Mouse (Mus musculus) frontal cortex, postnatal 36 days (tissue): ENCODE measurements at regions not wholly inside any gene's neighbourhood (a gene's known extent, or its start where the extent isn't known, plus 50 kb on each side); places are given as distances from the start of the nearest gene placed in this dataset.

ENCODE experiments used
- DNase-seq, 2 experiments: peaks; one replicate each; pipeline ENCODE4 v3.0.0; 2022; ENCODE audit warnings: low spot score in 2 of 2

DNA sequence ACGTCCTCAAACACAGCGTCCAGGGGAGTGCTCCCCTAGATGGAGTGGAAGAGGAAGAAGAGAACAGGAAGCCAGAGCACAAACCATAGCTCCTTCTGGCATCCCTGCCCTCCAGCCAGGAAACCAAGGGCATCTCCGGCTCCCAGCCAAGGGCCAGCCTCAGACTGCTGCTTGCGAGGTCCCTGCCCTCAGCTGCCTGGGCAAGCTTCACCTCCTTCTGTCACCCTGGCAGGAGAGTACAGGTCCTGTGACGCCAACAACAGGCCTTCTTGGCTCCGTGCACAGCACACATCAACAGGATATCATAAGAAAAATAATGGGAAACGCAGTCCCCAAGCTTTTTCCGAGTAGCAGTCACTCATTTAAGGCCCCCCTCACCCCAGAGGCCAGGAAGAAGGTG, 212.9 kb upstream of the Mocs1 start:
- DNase-seq = no peak

DNA sequence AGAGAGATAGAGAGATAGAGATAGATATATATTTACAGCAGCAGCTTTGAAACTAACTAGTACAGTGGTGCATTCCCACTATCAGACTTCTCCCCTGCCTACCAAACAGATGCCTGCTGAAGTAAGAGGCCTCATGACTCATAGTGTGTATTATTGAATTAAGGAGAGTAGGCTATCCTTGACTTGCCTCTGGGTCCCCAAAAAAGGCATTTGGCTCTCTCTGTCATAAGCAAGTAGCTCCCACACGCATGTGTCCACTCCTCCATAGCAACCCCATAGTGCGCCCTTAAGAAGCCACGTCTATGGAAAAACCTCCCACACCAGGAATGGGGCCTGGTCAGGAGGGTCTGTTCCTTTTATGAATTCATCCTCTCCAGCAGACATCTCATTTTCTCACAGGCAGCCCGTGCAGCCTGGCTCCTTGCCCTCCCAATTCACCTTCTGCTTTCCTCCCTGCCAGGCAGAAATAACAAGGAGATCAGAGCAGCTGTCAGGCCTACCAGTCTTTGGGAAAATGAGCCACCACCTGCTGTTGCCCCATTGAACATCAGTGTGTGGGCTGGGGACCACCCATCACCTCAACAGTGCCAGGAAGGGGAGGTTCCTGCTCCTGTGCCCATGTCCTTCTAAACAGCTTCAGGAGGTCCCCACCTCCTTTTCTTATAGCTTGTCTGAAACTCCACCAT, 208.5 kb upstream of the Mocs1 start:
- peak; percentile 48 to 61 for DNase-seq

GRCm38 (mm10) chr17:49223212-49223611, 204.9 kb upstream of the Mocs1 start:
- DNase-seq = no peak

DNA sequence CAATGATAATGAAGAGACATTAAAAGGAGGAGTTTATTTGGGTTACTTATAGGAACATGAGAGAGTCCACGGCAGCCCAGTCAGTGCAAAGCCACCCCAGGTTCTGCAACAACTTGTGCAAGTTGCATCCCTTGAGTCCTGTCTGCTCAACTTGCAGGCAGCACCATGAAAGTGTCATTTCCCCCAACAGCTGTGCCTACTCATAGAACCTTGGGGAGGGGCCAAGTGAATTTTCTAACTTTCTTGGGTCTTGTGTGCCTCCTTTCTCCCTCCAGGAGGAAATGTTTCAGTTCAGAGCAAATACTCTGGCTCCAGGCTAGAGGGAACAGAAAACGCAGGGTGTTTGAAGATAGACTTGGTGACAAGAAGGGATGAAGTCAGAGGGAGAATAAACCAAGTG, 204.5 kb upstream of the Mocs1 start:
- no peak for DNase-seq

DNA sequence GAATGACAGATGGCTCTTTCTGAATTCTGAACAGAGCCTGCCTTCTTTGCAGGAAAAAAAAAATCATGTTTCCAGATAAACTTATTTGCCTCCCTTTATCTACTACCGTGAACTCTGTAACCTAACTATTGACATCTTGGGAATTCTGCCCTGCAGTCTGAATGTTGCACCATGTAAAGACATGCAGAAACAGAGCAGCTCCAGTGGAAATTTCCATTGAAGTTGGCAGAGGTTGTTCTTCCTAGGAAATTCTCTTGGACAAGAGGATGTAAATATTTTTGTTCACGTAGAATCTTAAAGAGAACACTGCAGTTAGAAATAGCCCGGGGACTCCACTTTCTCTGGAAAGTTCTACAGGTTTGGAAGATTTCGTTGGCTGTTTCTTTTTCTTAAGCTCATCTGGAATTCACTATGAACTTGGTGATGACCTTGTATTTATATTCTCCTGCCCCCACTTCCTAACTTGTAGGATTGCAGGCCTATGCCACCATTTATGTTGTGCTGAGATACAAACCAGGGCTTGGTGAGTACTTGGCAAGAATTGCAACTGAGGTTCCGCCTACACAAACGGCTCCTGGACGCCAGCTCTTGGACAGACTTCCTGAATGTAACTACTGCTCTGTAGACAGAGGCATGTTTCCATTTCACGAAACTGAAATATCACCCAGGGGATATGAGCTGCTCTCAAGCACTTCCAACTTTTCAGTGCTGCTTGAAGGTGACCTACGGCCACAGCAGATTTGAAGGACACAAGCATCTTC, 202.7 kb upstream of the Mocs1 start:
- peak; percentile 42 to 61 for DNase-seq

- DNase-seq = no peak
These were observed 202.2 kb upstream of the Mocs1 start for GRCm38 (mm10) chr17:49226016-49226400.

DNA sequence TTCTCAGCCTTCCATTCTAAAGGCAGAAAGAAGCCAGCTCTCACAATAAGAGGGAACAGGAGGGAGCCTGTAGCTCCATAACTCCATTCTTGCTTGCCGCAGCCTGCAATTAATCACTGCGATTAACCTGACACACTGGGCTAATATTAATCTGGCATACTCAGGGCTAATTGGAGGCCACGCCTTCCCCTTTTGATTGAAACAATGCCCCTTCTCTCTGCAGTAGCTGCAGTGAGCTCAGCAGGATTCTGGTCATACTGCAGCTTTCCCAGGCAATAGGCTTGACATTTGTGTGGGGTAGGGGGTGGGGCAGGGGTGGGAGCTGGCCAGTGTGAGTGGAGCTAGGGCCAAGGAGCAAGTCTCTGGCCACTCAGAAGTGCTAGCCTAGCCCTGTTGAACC, 196.9 kb upstream of the Mocs1 start:
- DNase-seq = no peak

DNA sequence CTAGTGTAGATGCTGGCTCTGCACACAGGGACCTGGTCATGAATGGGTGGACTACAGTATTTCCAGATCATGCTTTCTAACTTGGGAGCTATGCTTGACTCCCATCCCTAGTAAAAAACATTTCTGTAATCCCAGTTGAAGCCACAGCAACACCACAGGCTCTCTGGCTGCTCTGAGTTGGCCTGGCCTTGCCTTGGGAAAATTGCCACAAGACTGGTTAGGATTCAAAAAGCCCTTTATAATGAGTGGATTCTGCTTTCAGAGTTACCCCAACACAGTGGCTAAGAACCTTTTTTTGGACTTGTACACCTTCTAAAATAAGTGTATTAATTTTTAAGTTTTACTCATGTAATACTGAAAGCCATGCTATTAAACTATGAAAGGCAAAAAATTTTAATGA, 188.1 kb upstream of the Mocs1 start:
- DNase-seq = no peak

DNA sequence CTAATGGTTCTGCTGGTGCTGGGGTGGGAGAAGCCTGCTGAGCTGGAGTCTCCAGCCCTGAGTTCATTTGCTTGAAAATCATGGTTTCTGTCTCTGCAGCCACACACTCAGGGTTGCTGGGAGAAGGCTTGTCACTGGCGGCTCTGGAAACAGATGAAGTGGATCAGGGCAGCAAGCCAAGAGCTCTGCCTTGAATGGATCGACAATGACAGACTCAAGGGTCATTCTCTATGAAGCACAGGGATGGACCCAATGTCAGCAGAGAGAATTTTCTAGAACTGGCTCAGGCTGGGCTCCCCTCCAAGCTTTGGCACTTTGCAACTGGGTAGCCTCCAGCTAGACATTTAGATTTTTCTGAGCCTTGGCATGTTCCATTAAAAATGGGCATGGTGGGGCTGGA, 184.7 kb upstream of the Mocs1 start:
- peak in 1 of 2 experiments; percentile 52 for DNase-seq

- DNase-seq = no peak
These were observed 183.1 kb upstream of the Mocs1 start for GRCm38 (mm10) chr17:49245013-49245412.

DNA sequence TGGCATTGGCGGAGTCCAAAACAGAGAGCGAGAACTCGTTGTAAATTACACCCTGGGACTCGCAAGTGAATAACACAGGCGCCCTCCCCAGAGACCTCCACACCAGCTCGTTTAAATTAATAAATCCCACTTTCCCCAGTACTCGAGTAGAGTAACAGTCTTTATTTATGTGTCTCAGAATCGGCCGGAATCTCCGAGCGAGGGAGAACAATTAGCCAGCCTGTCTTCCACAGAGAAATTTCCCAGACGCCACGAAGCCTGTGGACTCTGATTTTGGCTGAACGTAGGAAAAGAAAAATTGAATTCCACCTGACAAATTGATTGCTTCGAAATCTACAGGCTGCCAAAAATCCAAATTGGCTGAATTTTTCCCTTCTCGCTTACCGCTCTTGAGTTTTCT, 180.9 kb upstream of the Mocs1 start:
- no peak for DNase-seq

GRCm38 (mm10) chr17:49250726-49251537, 177.2 kb upstream of the Mocs1 start:
- no peak for DNase-seq

DNA sequence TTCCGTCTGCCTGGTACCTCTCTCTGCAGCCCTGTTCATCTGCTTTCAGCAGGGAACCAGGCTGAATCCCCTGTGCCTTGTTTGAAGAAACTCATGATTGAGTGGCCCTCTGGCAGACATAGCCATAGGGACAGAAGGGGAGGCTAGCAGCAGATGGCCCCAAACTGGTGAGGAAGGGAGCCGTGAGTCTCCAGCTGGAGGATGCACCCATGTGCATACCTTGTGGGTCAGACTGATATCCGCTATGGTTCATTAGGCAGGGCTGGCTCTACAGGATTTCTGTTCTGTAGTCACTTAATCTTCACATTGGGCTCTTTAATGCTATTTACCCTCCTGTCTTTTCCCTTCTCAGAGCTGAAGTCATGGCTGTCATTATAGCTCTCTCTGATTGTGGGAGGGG, 175.9 kb upstream of the Mocs1 start:
- DNase-seq = no peak

DNA sequence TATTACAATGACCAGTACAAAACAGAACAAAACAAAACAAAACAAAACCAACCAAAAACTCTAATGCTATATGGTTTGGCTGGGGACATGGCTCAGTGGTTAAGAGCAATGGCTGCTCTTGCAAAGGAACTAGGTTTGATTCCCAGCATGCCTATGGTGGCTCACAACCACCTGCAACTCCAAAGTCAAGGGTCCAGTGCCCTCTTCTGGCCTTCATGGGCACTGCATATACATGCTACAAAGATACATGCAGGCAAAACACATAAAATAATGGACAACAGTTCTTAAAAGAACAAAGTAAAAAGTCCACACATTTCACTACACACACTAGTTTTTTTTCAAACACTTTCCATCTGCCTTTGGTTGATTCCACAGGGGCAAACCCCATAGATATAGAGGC, 169.7 kb upstream of the Mocs1 start:
- no peak for DNase-seq

- no peak for DNase-seq
These were observed 165.8 kb upstream of the Mocs1 start for GRCm38 (mm10) chr17:49262394-49262793.

GRCm38 (mm10) chr17:49266343-49266742, 161.8 kb upstream of the Mocs1 start:
- no peak for DNase-seq

DNA sequence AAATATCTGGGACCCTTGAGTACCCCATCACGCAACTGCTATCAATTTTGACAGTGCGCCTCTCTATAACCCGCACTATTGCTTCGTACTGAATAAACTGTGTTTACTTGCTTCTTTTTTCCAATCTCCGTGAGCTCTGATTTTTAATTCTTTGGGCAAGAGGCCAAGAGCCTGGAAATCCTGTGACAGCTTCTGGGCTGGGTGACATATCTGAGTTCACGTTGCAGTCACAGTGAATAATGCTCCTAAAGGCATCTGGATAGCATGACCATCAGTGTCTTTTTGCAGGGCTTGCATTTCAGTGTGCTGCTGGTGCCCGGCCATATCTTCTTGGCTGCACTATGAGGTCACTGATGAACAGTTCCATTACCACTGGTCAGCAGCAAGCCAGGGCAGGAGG, 158.2 kb upstream of the Mocs1 start:
- DNase-seq = no peak

DNA sequence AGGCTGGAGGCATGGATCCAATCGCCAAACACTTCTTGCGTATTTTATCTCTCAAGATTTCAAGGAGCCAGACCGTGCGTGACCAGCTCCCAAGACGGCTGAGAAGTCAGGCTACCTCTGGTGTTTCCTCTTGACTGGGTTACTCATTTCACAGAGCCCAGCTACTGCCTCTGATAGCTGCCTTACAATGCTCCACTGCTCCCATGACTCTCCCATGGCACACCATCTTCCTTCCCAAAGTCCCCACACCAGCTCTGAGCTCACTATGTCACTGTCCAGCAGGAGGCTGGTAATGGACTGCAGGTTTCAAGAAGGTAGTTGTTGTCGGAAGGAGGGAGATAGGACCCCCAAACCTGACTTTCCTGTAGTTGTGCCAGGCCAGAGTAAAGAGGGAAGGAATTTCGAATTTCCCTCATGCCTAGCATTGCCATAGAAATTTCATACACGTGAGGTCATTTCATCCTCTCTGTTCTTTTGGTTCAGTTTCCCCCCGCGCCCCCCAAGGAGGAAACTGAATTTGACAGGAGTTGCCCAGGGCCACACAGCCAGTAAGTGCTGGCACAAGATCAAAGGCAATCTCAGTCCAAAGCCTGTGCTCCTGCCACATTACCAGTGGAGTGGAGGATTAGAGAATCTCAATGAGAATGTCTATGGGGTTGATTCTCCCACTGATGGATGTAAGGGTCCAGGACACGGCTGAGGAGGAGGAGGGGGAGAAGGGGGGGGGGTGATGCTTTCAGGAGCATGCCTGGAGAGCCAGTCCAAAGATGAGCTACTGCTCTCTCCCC, 155.3 kb upstream of the Mocs1 start:
- DNase-seq = no peak

DNA sequence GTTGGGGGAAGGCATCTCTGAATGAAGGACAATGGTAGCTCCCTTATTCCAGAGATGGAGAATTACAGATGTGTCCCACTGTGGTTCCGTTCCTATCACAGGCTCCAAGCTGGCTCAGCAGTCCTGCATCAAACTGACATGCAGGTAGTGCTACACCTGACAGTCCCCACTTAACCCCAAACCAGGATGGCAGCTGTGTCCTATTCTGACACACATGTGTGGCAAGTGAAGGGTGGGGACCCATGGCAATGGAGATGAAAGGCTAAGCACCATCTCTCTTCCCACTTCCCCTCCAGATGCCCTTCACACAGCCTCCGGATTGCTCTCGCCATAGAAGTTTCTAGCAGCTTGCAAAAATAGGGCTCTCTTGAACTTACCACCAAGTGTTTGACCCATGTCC, 153.2 kb upstream of the Mocs1 start:
- DNase-seq = no peak

- no peak for DNase-seq
These were observed 152.7 kb upstream of the Mocs1 start for GRCm38 (mm10) chr17:49275421-49275820.

- DNase-seq = no peak
These were observed 152.2 kb upstream of the Mocs1 start for GRCm38 (mm10) chr17:49275916-49276315.

- no peak for DNase-seq
These were observed 149.6 kb upstream of the Mocs1 start for GRCm38 (mm10) chr17:49278541-49278940.
